Mouse (Mus musculus) heart, postnatal 0 days (tissue): ENCODE data around the gene March1.

Experiments used
- CTCF ChIP-seq: IDR thresholded peaks from 2 replicates; pipeline ENCODE4 v1.5.1; 2016; ENCODE audit warnings: antibody characterized with exemption, control low read depth, low read depth
- EP300 ChIP-seq: IDR thresholded peaks from 2 replicates; pipeline ENCODE4 v1.6.1; 2016; ENCODE audit warnings: antibody characterized with exemption, low read depth

- TF ChIP-seq CTCF (no peak), EP300 (no peak)
These were observed 476.5 kb downstream of the March1 start for GRCm38 (mm10) chr8:66094152-66094551.
